Mouse (Mus musculus): ENCODE measurements at regions not wholly inside any gene's neighbourhood (a gene's known extent, or its start where the extent isn't known, plus 50 kb on each side); places are given as distances from the start of the nearest gene placed in this dataset.

DNA sequence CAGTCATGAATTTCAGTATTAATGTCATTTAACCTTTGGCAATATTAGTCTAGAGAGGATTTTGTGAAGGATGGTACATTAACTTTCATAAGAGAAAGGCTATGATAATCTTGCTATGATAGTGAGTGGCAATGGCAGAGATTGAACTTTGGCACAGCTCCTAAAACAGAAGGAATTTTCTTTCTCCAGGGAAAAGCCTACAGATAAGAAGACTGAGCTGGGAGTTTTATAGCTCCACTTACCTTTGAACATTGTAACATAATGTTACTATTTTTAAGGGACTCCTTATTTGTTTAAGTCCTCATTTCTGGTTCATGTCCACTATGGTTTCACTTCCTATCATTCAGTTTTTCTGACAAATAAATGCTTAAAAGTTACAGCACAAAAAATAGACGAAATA, 1121.1 kb upstream of the Lingo2 start:
- DNase-seq (ENCODE audit: low spot score in 2 of 2) = no peak
- intact Hi-C loops (cut with DNase I) = no loop called here

- peak; percentile 2 to 51 for DNase-seq (ENCODE audit: low spot score in 2 of 2)
- intact Hi-C loops (cut with DNase I) = no loop called here
These were observed 1079.8 kb upstream of the Lingo2 start for GRCm38 (mm10) chr4:38031371-38031770.

Measured in left cerebral cortex, postnatal 25 days (tissue).